13 mouse cellular contexts compared by ENCODE assay signal in genomic region chr8:48981667-48982066, GRCm38 (mm10).
DNase-seq lines count a peak whose midpoint lies in the region; ATAC-seq lines count a peak whose summit lies in the region.
"Had no signal": no experiment of that assay in that cellular context is flagged by ENCODE, and none has a peak within 500 bp of the region (broad histone marks: within the 10 kb centered on the region; RNA-seq: fewer than 3 reads in every experiment).

No protein-coding gene starts in this region.

- 57% methylated on average over 8 of the region's 8 CpGs for WGBS in midbrain, embryonic 12.5 days
- 78% methylated on average over 8 of the region's 8 CpGs for WGBS in midbrain, embryonic 10.5 days
- 24% methylated on average over 8 of the region's 8 CpGs for WGBS in forebrain, embryonic 13.5 days
- 64% methylated on average over 8 of the region's 8 CpGs for WGBS in limb, embryonic 10.5 days

- no peaks in the 10 kb centered on the region for H3K36me3 ChIP-seq in midbrain, embryonic 12.5 days
- no peaks in the 10 kb centered on the region for H3K36me3 ChIP-seq in midbrain, embryonic 10.5 days
- no peaks in the 10 kb centered on the region for H3K36me3 ChIP-seq in forebrain, embryonic 13.5 days (ENCODE audit: poor library complexity, severe bottlenecking)
- no peaks in the 10 kb centered on the region for H3K36me3 ChIP-seq in limb, embryonic 10.5 days
- H3K36me3 ChIP-seq: limb, embryonic 15.5 days had no signal

- H3K9ac ChIP-seq in midbrain, embryonic 12.5 days (replicated peaks) = no peak overlapping the region
- H3K9ac ChIP-seq in forebrain, embryonic 13.5 days = no peak overlapping the region
- H3K9ac ChIP-seq: limb, embryonic 15.5 days; lung, embryonic 14.5 days had no signal

- H3K4me3 ChIP-seq in midbrain, embryonic 12.5 days = no peak overlapping the region
- H3K4me3 ChIP-seq in midbrain, embryonic 10.5 days = no peak overlapping the region
- no peak overlapping the region for H3K4me3 ChIP-seq in forebrain, embryonic 13.5 days
- no peak overlapping the region for H3K4me3 ChIP-seq in limb, embryonic 10.5 days
- H3K4me3 ChIP-seq: limb, embryonic 15.5 days had no signal

- intact Hi-C loops in left cerebral cortex, postnatal 14 days (cut with DNase I) = no loop called here

- ATAC-seq in midbrain, embryonic 12.5 days (ENCODE audit: low FRiP score, low read depth) = peak; percentile 69; the same call in 1 of the 2 replicates
- peak; percentile 80 for ATAC-seq in forebrain, embryonic 13.5 days
- no peak for ATAC-seq in megakaryocyte progenitor cell, adult 5-6 weeks (replicated peaks; ENCODE audit: poor library complexity)

- no peaks in the 10 kb centered on the region for H3K27me3 ChIP-seq in midbrain, embryonic 12.5 days
- no peaks in the 10 kb centered on the region for H3K27me3 ChIP-seq in midbrain, embryonic 10.5 days (ENCODE audit: low read depth, poor library complexity, severe bottlenecking)
- 0 out of 2 replicates have a peak, but pooled peaks cover under 1% of the 10 kb centered on the region for H3K27me3 ChIP-seq in forebrain, embryonic 13.5 days
- no peaks in the 10 kb centered on the region for H3K27me3 ChIP-seq in limb, embryonic 10.5 days (ENCODE audit: low read depth, poor library complexity, severe bottlenecking)
- H3K27me3 ChIP-seq: limb, embryonic 15.5 days had no signal

- no peaks in the 10 kb centered on the region for H3K9me3 ChIP-seq in midbrain, embryonic 12.5 days
- H3K9me3 ChIP-seq in midbrain, embryonic 10.5 days (replicated peaks) = peaks cover 4% of the 10 kb centered on the region; the same call in 1 of the 2 replicates
- no peaks in the 10 kb centered on the region for H3K9me3 ChIP-seq in forebrain, embryonic 13.5 days (replicated peaks)
- no peaks in the 10 kb centered on the region for H3K9me3 ChIP-seq in limb, embryonic 10.5 days (replicated peaks)
- H3K9me3 ChIP-seq: limb, embryonic 15.5 days had no signal

- H3K4me2 ChIP-seq in midbrain, embryonic 12.5 days (replicated peaks) = no peak overlapping the region
- H3K4me2 ChIP-seq in forebrain, embryonic 13.5 days = no peak overlapping the region
- H3K4me2 ChIP-seq: lung, embryonic 14.5 days had no signal

- H3K27ac ChIP-seq in midbrain, embryonic 12.5 days (replicated peaks) = no peak overlapping the region
- H3K27ac ChIP-seq in midbrain, embryonic 10.5 days (replicated peaks) = no peak overlapping the region
- H3K27ac ChIP-seq in forebrain, embryonic 13.5 days = no peak overlapping the region
- no peak overlapping the region for H3K27ac ChIP-seq in limb, embryonic 10.5 days
- H3K27ac ChIP-seq: limb, embryonic 15.5 days had no signal

- no peak for DNase-seq in midbrain, embryonic 10.5 days (ENCODE audit: low spot score)
- DNase-seq in limb, embryonic 10.5 days (ENCODE audit: low spot score) = peak; percentile 37
- DNase-seq in retina, embryonic 14.5 days (ENCODE audit: low spot score) = peak; percentile 69
- no peak for DNase-seq in left cerebral cortex, postnatal 14 days (ENCODE audit: low spot score in 2 of 2)
- no peak for DNase-seq in kidney, postnatal 10 days
- DNase-seq: cerebellum, adult 11-12 months; lung, embryonic 14.5 days; spleen, adult 18-20 months; thymus, adult 18-20 months had no signal

- H3K4me1 ChIP-seq in midbrain, embryonic 12.5 days = 0 out of 2 replicates have a peak, but pooled peaks cover 4% of the 10 kb centered on the region
- no peaks in the 10 kb centered on the region for H3K4me1 ChIP-seq in midbrain, embryonic 10.5 days
- 0 out of 2 replicates have a peak, but pooled peaks cover 10% of the 10 kb centered on the region for H3K4me1 ChIP-seq in forebrain, embryonic 13.5 days
- peaks cover 8% of the 10 kb centered on the region; the same call in 1 of the 2 replicates for H3K4me1 ChIP-seq in limb, embryonic 10.5 days

Comparison
In these comparisons a context has a peak if more than half of its experiments do, and no peak if none do; other contexts are left out.
1. DNase-seq: peak in limb, embryonic 10.5 days (single experiment) and retina, embryonic 14.5 days (single experiment); none in midbrain, embryonic 10.5 days (single experiment), left cerebral cortex, postnatal 14 days (0 of 2) and kidney, postnatal 10 days (single experiment).